Mouse (Mus musculus): ENCODE data around the gene Cdc42bpa. TPM values are rescaled to one million over a fixed set of nuclear protein-coding genes. Genes with fewer than 3 reads are reported as not detected.

Cdc42bpa gene
- polyA plus RNA-seq, 1 experiment from 2014 or later, result 26.1 TPM

- WGBS, result 85% methylated on average over 7 of the region's 7 CpGs
- Histone ChIP-seq H3K9me3 (ENCODE audit: control insufficient read depth, low read depth, low read length) (no peaks in the 10 kb centered on the region), H3K36me3 (ENCODE audit: control insufficient read depth, insufficient read depth, low read length) (no peaks in the 10 kb centered on the region), H3K27me3 (ENCODE audit: control insufficient read depth, insufficient read depth, low read length) (no peaks in the 10 kb centered on the region), H3K4me2 (replicated peaks; ENCODE audit: low read depth, low read length) (no peak overlapping the region), H3K4me3 (ENCODE audit: low read depth, low read length) (no peak overlapping the region), H3K9ac (replicated peaks; ENCODE audit: low read depth, low read length) (no peak overlapping the region), H3K27ac (ENCODE audit: low read length) (no peak overlapping the region), H3K4me1 (ENCODE audit: control insufficient read depth, insufficient read depth, low read length) (no peaks in the 10 kb centered on the region)
- no peak for ATAC-seq (ENCODE audit: insufficient number of reproducible peaks, insufficient read depth, low FRiP score, low read depth)
These were observed 221.2 kb downstream of the Cdc42bpa start for GRCm38 (mm10) chr1:180181304-180181965.

DNA sequence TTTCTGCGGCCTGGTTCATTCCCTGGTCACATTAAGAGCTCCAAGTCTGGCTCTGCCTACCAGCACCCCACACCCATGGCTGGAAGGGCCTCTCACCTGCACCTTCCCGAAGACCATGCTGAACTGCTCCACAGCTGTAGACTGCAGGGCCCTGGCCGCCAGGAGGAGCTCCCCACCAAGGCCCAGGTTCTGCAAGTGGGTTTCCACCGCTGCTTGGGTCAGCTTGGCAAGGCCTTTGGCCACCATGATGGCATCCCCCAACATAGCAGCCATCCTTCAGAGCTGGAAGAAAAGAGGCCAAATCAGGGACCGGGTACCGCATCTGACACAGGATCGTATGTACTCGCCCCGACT lies 221.7 kb downstream of the Cdc42bpa start:
- 87% methylated on average over 9 of the region's 9 CpGs for WGBS

GRCm38 (mm10) chr1:180182731-180183130 lies 222.5 kb downstream of the Cdc42bpa start:
- H3K9me3 ChIP-seq (ENCODE audit: control insufficient read depth, low read depth, low read length), result no peaks in the 10 kb centered on the region
- no peaks in the 10 kb centered on the region for H3K27me3 ChIP-seq (ENCODE audit: control insufficient read depth, insufficient read depth, low read length)
- no peak overlapping the region for H3K4me3 ChIP-seq (ENCODE audit: low read depth, low read length)
- H3K9ac ChIP-seq (replicated peaks; ENCODE audit: low read depth, low read length), result no peak overlapping the region
- ATAC-seq (ENCODE audit: insufficient number of reproducible peaks, insufficient read depth, low FRiP score, low read depth), result no peak
- no peaks in the 10 kb centered on the region for H3K36me3 ChIP-seq (ENCODE audit: control insufficient read depth, insufficient read depth, low read length)
- H3K27ac ChIP-seq (ENCODE audit: low read length), result no peak overlapping the region
- H3K4me1 ChIP-seq (ENCODE audit: control insufficient read depth, insufficient read depth, low read length), result no peaks in the 10 kb centered on the region
- 69% methylated on average over 3 of the region's 3 CpGs for WGBS
- H3K4me2 ChIP-seq (replicated peaks; ENCODE audit: low read depth, low read length), result no peak overlapping the region

More for the DNA sequence above, 221.7 kb downstream of the Cdc42bpa start:
- H3K4me3 ChIP-seq (ENCODE audit: low read depth, low read length), result no peak overlapping the region
- H3K27ac ChIP-seq (ENCODE audit: low read length), result no peak overlapping the region
- ATAC-seq (ENCODE audit: insufficient number of reproducible peaks, insufficient read depth, low FRiP score, low read depth), result no peak
- no peaks in the 10 kb centered on the region for H3K36me3 ChIP-seq (ENCODE audit: control insufficient read depth, insufficient read depth, low read length)
- H3K9me3 ChIP-seq (ENCODE audit: control insufficient read depth, low read depth, low read length), result no peaks in the 10 kb centered on the region
- no peak overlapping the region for H3K9ac ChIP-seq (replicated peaks; ENCODE audit: low read depth, low read length)
- H3K4me2 ChIP-seq (replicated peaks; ENCODE audit: low read depth, low read length), result no peak overlapping the region
- H3K4me1 ChIP-seq (ENCODE audit: control insufficient read depth, insufficient read depth, low read length), result no peaks in the 10 kb centered on the region
- no peaks in the 10 kb centered on the region for H3K27me3 ChIP-seq (ENCODE audit: control insufficient read depth, insufficient read depth, low read length)

DNA sequence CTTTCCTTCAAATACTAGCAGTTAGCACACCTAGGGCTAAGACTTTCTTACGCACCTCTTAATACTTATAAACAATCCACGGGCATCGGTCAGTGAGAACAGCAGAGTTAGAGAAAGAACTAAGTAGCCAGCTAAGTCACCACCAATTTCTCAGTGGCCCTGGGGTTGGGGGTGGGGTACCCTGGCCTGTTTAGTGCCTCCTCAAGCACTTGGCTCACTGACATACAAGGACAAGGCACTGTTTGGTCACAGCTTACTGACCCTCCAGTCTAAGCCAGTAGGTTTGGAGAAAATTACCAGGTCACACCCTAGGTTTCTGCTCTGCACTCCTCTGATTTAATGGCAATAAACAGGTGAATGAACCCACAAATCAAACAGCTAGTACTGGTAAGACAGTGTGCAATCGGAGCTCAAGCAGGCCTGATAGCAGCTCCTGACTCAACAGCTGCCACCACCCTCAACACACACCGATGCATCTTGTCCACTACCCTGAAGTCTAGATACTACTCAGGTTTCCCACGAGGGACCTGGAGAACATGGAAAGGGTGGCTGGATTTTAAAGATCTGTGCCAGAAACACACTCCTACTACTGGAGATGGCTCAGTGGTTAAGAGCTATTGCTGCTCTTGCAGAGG lies 223.4 kb downstream of the Cdc42bpa start:
- H3K9me3 ChIP-seq (ENCODE audit: control insufficient read depth, low read depth, low read length), result no peaks in the 10 kb centered on the region
- H3K36me3 ChIP-seq (ENCODE audit: control insufficient read depth, insufficient read depth, low read length), result no peaks in the 10 kb centered on the region
- no peak overlapping the region for H3K27ac ChIP-seq (ENCODE audit: low read length)
- H3K4me3 ChIP-seq (ENCODE audit: low read depth, low read length), result no peak overlapping the region
- H3K4me1 ChIP-seq (ENCODE audit: control insufficient read depth, insufficient read depth, low read length), result no peaks in the 10 kb centered on the region
- 82% methylated on average over 6 of the region's 6 CpGs for WGBS
- H3K27me3 ChIP-seq (ENCODE audit: control insufficient read depth, insufficient read depth, low read length), result no peaks in the 10 kb centered on the region
- H3K9ac ChIP-seq (replicated peaks; ENCODE audit: low read depth, low read length), result no peak overlapping the region
- ATAC-seq (ENCODE audit: insufficient number of reproducible peaks, insufficient read depth, low FRiP score, low read depth), result no peak
- no peak overlapping the region for H3K4me2 ChIP-seq (replicated peaks; ENCODE audit: low read depth, low read length)

GRCm38 (mm10) chr1:180184768-180185167 lies 224.5 kb downstream of the Cdc42bpa start:
- Histone ChIP-seq H3K9me3 (ENCODE audit: control insufficient read depth, low read depth, low read length) (no peaks in the 10 kb centered on the region), H3K27ac (ENCODE audit: low read length) (peak overlapping the region; percentile 36; the same call in 1 of the 2 replicates), H3K4me2 (replicated peaks; ENCODE audit: low read depth, low read length) (no peak overlapping the region), H3K36me3 (ENCODE audit: control insufficient read depth, insufficient read depth, low read length) (no peaks in the 10 kb centered on the region), H3K27me3 (ENCODE audit: control insufficient read depth, insufficient read depth, low read length) (no peaks in the 10 kb centered on the region), H3K4me3 (ENCODE audit: low read depth, low read length) (no peak overlapping the region), H3K9ac (replicated peaks; ENCODE audit: low read depth, low read length) (no peak overlapping the region), H3K4me1 (ENCODE audit: control insufficient read depth, insufficient read depth, low read length) (no peaks in the 10 kb centered on the region)
- WGBS, result 40% methylated on average over 7 of the region's 7 CpGs
- peak; percentile 72 for ATAC-seq (ENCODE audit: insufficient number of reproducible peaks, insufficient read depth, low FRiP score, low read depth)

DNA sequence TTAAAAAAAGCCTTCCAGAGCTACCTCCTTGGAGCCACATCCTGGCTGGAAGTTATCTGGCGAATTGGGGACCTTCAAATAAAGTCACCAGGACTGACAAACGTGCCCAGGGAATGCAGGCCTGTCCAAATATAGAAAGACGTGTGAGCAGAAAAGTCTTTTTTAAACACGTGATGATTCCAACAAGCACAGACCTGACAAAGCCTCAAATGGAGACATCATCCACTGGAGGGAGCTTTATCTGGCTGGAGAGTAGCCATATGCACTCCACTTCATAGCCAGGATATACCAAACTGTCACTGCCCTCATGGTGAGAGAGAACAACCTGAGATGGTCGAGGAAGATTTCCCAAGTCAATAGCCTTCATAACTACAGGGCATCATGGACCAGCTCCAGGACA lies 225.6 kb downstream of the Cdc42bpa start:
- no peaks in the 10 kb centered on the region for H3K36me3 ChIP-seq (ENCODE audit: control insufficient read depth, insufficient read depth, low read length)
- H3K9ac ChIP-seq (replicated peaks; ENCODE audit: low read depth, low read length), result no peak overlapping the region
- H3K27me3 ChIP-seq (ENCODE audit: control insufficient read depth, insufficient read depth, low read length), result no peaks in the 10 kb centered on the region
- H3K9me3 ChIP-seq (ENCODE audit: control insufficient read depth, low read depth, low read length), result no peaks in the 10 kb centered on the region
- no peaks in the 10 kb centered on the region for H3K4me1 ChIP-seq (ENCODE audit: control insufficient read depth, insufficient read depth, low read length)
- no peak overlapping the region for H3K4me2 ChIP-seq (replicated peaks; ENCODE audit: low read depth, low read length)
- WGBS, result 53% methylated on average over 5 of the region's 5 CpGs
- H3K4me3 ChIP-seq (ENCODE audit: low read depth, low read length), result no peak overlapping the region
- H3K27ac ChIP-seq (ENCODE audit: low read length), result peak overlapping the region; percentile 36; the same call in 1 of the 2 replicates
- no peak for ATAC-seq (ENCODE audit: insufficient number of reproducible peaks, insufficient read depth, low FRiP score, low read depth)

- H3K36me3 ChIP-seq (ENCODE audit: control insufficient read depth, insufficient read depth, low read length), result no peaks in the 10 kb centered on the region
- no peak overlapping the region for H3K4me2 ChIP-seq (replicated peaks; ENCODE audit: low read depth, low read length)
- H3K9me3 ChIP-seq (ENCODE audit: control insufficient read depth, low read depth, low read length), result no peaks in the 10 kb centered on the region
- no peak overlapping the region for H3K9ac ChIP-seq (replicated peaks; ENCODE audit: low read depth, low read length)
- no peak overlapping the region for H3K27ac ChIP-seq (ENCODE audit: low read length)
- WGBS, result 76% methylated on average over 3 of the region's 3 CpGs
- no peaks in the 10 kb centered on the region for H3K27me3 ChIP-seq (ENCODE audit: control insufficient read depth, insufficient read depth, low read length)
- ATAC-seq (ENCODE audit: insufficient number of reproducible peaks, insufficient read depth, low FRiP score, low read depth), result no peak
- no peak overlapping the region for H3K4me3 ChIP-seq (ENCODE audit: low read depth, low read length)
- H3K4me1 ChIP-seq (ENCODE audit: control insufficient read depth, insufficient read depth, low read length), result no peaks in the 10 kb centered on the region
These were observed 226.1 kb downstream of the Cdc42bpa start for GRCm38 (mm10) chr1:180186371-180186770.

DNA sequence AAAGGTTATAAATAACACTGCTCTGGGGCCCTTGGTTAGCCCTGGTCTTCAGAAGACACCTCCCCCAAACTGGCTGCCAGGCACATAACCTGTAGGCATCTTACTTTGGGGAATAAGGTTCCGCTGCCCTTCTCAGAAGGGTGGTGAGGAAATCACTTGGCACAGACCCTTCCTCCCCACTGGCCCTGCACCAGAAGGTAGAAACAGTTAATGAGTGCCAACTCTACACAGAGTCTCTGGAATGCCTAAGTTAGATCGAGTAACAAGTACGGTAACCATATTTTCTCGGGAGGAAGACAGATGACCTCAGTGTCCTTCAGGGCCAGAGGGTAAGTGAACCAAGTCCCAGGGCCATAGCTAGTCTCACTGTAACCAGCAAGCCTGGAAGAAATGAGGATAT lies 228.7 kb downstream of the Cdc42bpa start:
- no peaks in the 10 kb centered on the region for H3K4me1 ChIP-seq (ENCODE audit: control insufficient read depth, insufficient read depth, low read length)
- no peaks in the 10 kb centered on the region for H3K36me3 ChIP-seq (ENCODE audit: control insufficient read depth, insufficient read depth, low read length)
- 82% methylated on average over 4 of the region's 4 CpGs for WGBS
- no peak overlapping the region for H3K4me2 ChIP-seq (replicated peaks; ENCODE audit: low read depth, low read length)
- H3K9me3 ChIP-seq (ENCODE audit: control insufficient read depth, low read depth, low read length), result no peaks in the 10 kb centered on the region
- H3K27me3 ChIP-seq (ENCODE audit: control insufficient read depth, insufficient read depth, low read length), result no peaks in the 10 kb centered on the region
- H3K9ac ChIP-seq (replicated peaks; ENCODE audit: low read depth, low read length), result no peak overlapping the region
- ATAC-seq (ENCODE audit: insufficient number of reproducible peaks, insufficient read depth, low FRiP score, low read depth), result no peak
- no peak overlapping the region for H3K4me3 ChIP-seq (ENCODE audit: low read depth, low read length)
- no peak overlapping the region for H3K27ac ChIP-seq (ENCODE audit: low read length)

All from stomach, embryonic 14.5 days (tissue).